1 mouse cellular context compared by ENCODE assay signal in the genomic region with DNA sequence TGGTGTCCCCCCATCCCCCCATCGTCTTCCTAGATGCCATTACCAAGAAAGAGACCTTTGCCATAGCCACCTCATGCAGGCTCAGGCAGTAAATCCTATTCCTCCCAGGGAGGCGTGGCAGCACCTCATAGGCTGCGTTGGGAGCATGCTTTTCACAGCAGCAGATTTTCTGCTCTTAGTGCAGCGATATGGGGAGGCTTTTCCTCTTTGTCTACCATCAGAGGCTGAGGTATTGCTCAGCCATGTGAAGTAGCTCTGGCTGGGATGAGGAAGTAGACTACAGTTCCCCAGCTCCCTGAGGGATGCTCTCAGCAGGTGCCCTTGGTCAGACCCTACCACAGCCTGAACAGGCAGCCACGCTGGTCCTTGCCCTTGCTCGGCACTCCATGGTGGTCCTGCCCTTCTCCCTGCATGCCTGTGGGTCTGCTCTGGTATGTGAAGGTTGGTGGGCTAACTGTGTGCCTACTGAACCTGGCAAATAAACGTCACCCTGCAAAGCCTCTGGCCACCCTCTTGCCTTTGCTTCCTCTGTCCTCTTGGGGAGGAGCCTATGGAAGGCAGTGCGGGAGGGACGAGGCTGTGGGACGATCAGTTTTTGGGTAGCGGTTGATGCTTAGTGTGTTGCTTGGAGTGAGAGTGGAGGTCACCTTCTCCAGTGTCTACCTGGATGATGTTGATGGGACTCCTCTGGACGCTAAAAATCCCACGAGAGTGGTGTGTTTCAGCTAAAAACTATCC.
TF ChIP-seq lines count a peak whose summit lies in the region.

No protein-coding gene starts in this region.

TF ChIP-seq in MEL, 35 proteins besides CTCF, POLR2A, EP300 and RAD21:
- peak; percentile 96 for TF ChIP-seq TBP (IDR thresholded peaks at IDR 0.05; ENCODE audit: low read depth, low read length)
- 0 out of 2 replicates have a peak, but pooled peaks have one; percentile 5 for TF ChIP-seq ETS1 (IDR thresholded peaks at IDR 0.05; ENCODE audit: low read depth, low read length)
- peak; percentile 88; the same call in 1 of the 2 replicates for TF ChIP-seq UBTF (IDR thresholded peaks at IDR 0.05; ENCODE audit: borderline replicate concordance, insufficient read depth, low read depth, low read length)
- peak; percentile 30; the same call in 1 of the 2 replicates for TF ChIP-seq NELFE (IDR thresholded peaks at IDR 0.05; ENCODE audit: low read depth, low read length)
- TF ChIP-seq MXI1 (IDR thresholded peaks at IDR 0.05; ENCODE audit: low read depth, low read length): peak; percentile 49; the same call in 1 of the 2 replicates
- TF ChIP-seq MAX (IDR thresholded peaks at IDR 0.05; ENCODE audit: low read length): 0 out of 2 replicates have a peak, but pooled peaks have one; percentile 41
- no peak for TF ChIP-seq ZKSCAN1 (IDR thresholded peaks at IDR 0.05; ENCODE audit: low read depth, low read length)
- TF ChIP-seq RCOR1 (IDR thresholded peaks at IDR 0.05; ENCODE audit: low read depth, low read length): no peak
